Mouse (Mus musculus): Measurements from ENCODE around the gene Olfr1326-ps1.

The Olfr1326-ps1 gene

GRCm38 (mm10) chrX:74574788-74575187, at the start of gene Olfr1326-ps1:
TSS of gene Olfr1326-ps1 (minus strand) at chrX:74574888.
- no peak for DNase-seq (ENCODE audit: low read depth)

GRCm38 (mm10) chrX:74592379-74592778, 17.7 kb upstream of the Olfr1326-ps1 start, which contains the start of gene Olfr1325:
TSS of gene Olfr1325 (plus strand) at chrX:74592679.
- DNase-seq (ENCODE audit: low read depth): no peak

Data from c-Kit-positive CD71-negative TER-119-negative erythroid progenitor cells, embryonic 14.5 days (primary cell).